Mouse (Mus musculus) liver, embryonic 14.5 days (tissue): ENCODE data around the gene Tmem179. TPM values are rescaled to one million over a fixed set of nuclear protein-coding genes. Genes with fewer than 3 reads are reported as not detected.

Experiments used
- ATAC-seq: fragments of 200-750 bp; cut with Nextera tagmentation; 2 replicates; pipeline ENCODE4 v1.8.0; 2017; ENCODE audit warnings: moderate number of reproducible peaks, mild to moderate bottlenecking, moderate library complexity; ENCODE audit not compliant: insufficient read depth
- DNase-seq, 3 experiments: peaks; one replicate each; pipeline ENCODE4 v3.0.0-alpha.2; 2012 to 2013; ENCODE audit warnings: low read depth in 3 of 3, low spot score in 3 of 3
- H3K27ac ChIP-seq: fragments of 300-500 bp; sonication (generic); 2 replicates; pipeline ENCODE4 v1.5.1; 2014; ENCODE audit warnings: moderate library complexity, mild to moderate bottlenecking, control low read depth, inconsistent platforms
- H3K27me3 ChIP-seq: fragments of 300-500 bp; sonication (generic); 2 replicates; pipeline ENCODE4 v1.6.1; 2014; ENCODE audit warnings: mild to moderate bottlenecking, low read length, moderate library complexity; ENCODE audit not compliant: control insufficient read depth, insufficient read depth
- H3K36me3 ChIP-seq: fragments of 300-500 bp; sonication (generic); replicated peaks from 2 replicates; pipeline ENCODE4 v1.6.1; 2014; ENCODE audit warnings: low read depth; ENCODE audit not compliant: control insufficient read depth, insufficient read depth
- H3K4me1 ChIP-seq, 2 experiments: fragments of 200-500 bp in 1 of 2; fragments of 300-500 bp in 1 of 2; sonication (generic) in 1 of 2; replicated peaks; 2 replicates each; pipeline ENCODE4 v1.6.1; 2012 to 2014; ENCODE audit warnings: antibody characterized with exemption in 1 of 2, inconsistent platforms in 1 of 2, low read length in 1 of 2; ENCODE audit not compliant: control insufficient read depth in 2 of 2, insufficient read depth in 2 of 2
- H3K4me2 ChIP-seq: fragments of 300-500 bp; sonication (generic); 2 replicates; pipeline ENCODE4 v1.6.1; 2014; ENCODE audit warnings: low read depth, mild to moderate bottlenecking, control low read depth, moderate library complexity
- H3K4me3 ChIP-seq, 2 experiments: fragments of 200-500 bp in 1 of 2; fragments of 300-500 bp in 1 of 2; sonication (generic) in 1 of 2; 2 replicates each; pipeline ENCODE4 v1.5.1; 2012 to 2014; ENCODE audit warnings: low read depth in 2 of 2, low read length in 2 of 2, mild to moderate bottlenecking in 2 of 2, control low read depth in 1 of 2, inconsistent platforms in 1 of 2, moderate library complexity in 1 of 2; ENCODE audit not compliant: insufficient read depth in 1 of 2
- H3K9ac ChIP-seq: fragments of 300-500 bp; sonication (generic); replicated peaks from 2 replicates; pipeline ENCODE4 v1.6.1; 2014; ENCODE audit warnings: mild to moderate bottlenecking, control low read depth, moderate library complexity
- H3K9me3 ChIP-seq: fragments of 300-500 bp; sonication (generic); 2 replicates; pipeline ENCODE4 v1.6.1; 2016; ENCODE audit warnings: low read length, mixed read lengths; ENCODE audit not compliant: control insufficient read depth
- CTCF ChIP-seq: IDR thresholded peaks from 2 replicates; pipeline ENCODE4 v1.5.1; 2016; ENCODE audit warnings: antibody characterized with exemption, low read depth, control low read depth
- EP300 ChIP-seq: IDR thresholded peaks from 2 replicates; pipeline ENCODE4 v1.6.1; 2016; ENCODE audit warnings: antibody characterized with exemption, low read depth
- WGBS: fragments of 180-500 bp; shearing (Covaris S2); extraction: QIAGEN DNeasy Blood & Tissue Kit; methylation state at CpG from one replicate; pipeline ENCODE4 v1.1.7; 2014; ENCODE audit not compliant: insufficient replicate concordance; 5-methylcytosine and 5-hydroxymethylcytosine counted together
- polyA plus RNA-seq, 2 experiments: library from polyadenylated mRNA; depleted of rRNA in 1 of 2; stranded (reverse) in 1 of 2; unstranded in 1 of 2; fragments of >200 nt; fragmentation: Nextera tagmentation in 1 of 2; extraction: Ambion mirVana in 1 of 2; gene quantifications; 2 replicates each; pipeline versions ENCODE4 v1.2.1 to v1.2.3; 2012 to 2014

Gene Tmem179
- polyA plus RNA-seq, 2 experiments: 0.02 to 0.05 TPM

DNA sequence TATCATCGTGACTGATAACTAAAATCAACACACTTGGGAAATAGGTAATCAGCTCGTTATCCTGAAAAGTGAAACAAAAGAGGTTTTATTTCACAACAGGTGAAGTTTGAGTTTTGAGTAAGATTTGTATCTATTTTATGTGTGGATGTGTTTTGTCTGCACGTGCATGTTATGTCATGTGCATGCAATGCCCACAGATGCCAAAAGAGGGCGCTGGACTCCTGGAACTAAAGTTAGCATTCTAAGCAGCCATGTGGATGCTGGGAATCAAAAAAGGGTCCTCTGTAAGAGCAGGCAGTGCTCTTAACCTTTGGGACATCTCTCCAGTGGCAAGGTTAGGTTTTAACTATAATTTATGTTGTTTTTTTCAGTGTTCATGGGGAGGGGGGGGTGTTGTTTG is 53.3 kb downstream of the Tmem179 start:
- ATAC-seq (no peak), DNase-seq (no peak)
- H3K4me1 ChIP-seq: 0 out of 4 replicates have a peak, but pooled peaks cover 0 to 2% of the 10 kb centered on the region in 2 experiments
- no peak overlapping the region for H3K4me3 ChIP-seq
- no peaks in the 10 kb centered on the region for H3K9me3 ChIP-seq
- H3K27ac ChIP-seq: no peak overlapping the region
- WGBS: 58% methylated on average over 4 of the region's 4 CpGs
- no peaks in the 10 kb centered on the region for H3K27me3 ChIP-seq
- no peak overlapping the region for H3K9ac ChIP-seq
- no peaks in the 10 kb centered on the region for H3K36me3 ChIP-seq
- H3K4me2 ChIP-seq: no peak overlapping the region
- peak; percentile 49 for TF ChIP-seq CTCF
- no peak for TF ChIP-seq EP300

DNA sequence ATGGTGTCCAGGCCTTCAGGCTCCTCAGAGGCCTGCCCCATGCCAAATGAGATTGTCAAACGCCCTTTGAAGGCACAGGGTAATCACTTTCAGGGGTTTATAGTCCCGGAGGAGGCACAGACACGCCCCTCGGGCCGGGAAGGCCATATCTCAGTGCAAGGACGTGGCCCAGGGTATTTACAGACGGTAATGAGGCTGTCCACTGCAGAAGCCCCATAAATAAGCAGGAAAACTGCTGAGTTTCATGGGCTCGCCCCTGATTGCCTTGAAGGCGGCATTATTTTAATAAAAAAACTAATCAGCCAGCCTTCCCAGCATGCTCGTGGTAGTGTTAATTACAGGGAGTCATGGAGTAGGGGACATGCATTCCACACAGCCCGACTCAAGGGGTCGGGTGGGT is 54.1 kb downstream of the Tmem179 start:
- TF ChIP-seq CTCF: no peak
- no peak for TF ChIP-seq EP300
- no peak for DNase-seq
- 0 out of 4 replicates have a peak, but pooled peaks cover 0 to 2% of the 10 kb centered on the region in 2 experiments for H3K4me1 ChIP-seq
- H3K9me3 ChIP-seq: no peaks in the 10 kb centered on the region
- no peak overlapping the region for H3K4me3 ChIP-seq
- H3K36me3 ChIP-seq: no peaks in the 10 kb centered on the region
- ATAC-seq: no peak
- H3K9ac ChIP-seq: no peak overlapping the region
- no peaks in the 10 kb centered on the region for H3K27me3 ChIP-seq
- no peak overlapping the region for H3K27ac ChIP-seq
- H3K4me2 ChIP-seq: no peak overlapping the region
- WGBS: 55% methylated on average over 12 of the region's 12 CpGs

DNA sequence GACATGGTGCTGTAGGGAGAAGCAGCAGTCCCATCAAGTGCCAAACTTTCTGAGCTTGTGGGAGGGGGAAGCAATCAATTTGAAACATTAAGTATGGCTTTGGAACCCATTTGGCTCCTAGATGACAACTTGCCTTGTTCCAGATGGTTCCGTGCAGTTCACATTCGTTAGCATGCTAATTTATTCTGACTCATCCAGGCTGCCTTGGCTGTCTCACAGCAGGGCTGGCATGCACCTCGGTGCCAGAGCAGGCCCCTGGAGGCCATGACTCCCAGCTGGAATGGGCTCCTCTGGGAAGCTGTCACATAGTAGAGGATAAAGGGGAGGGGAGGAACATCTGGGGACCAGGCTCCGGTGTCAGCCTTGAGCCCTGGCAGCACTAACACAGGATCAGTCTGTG is 58.7 kb downstream of the Tmem179 start:
- ATAC-seq (no peak), DNase-seq (no peak)
- no peaks in the 10 kb centered on the region for H3K9me3 ChIP-seq
- no peak overlapping the region for H3K9ac ChIP-seq
- WGBS: 69% methylated on average over 4 of the region's 4 CpGs
- H3K27ac ChIP-seq: no peak overlapping the region
- no peak overlapping the region for H3K4me3 ChIP-seq
- no peaks in the 10 kb centered on the region for H3K27me3 ChIP-seq
- H3K4me2 ChIP-seq: no peak overlapping the region
- TF ChIP-seq CTCF (no peak), EP300 (no peak)
- H3K4me1 ChIP-seq: no peaks in the 10 kb centered on the region
- H3K36me3 ChIP-seq: no peaks in the 10 kb centered on the region

DNA sequence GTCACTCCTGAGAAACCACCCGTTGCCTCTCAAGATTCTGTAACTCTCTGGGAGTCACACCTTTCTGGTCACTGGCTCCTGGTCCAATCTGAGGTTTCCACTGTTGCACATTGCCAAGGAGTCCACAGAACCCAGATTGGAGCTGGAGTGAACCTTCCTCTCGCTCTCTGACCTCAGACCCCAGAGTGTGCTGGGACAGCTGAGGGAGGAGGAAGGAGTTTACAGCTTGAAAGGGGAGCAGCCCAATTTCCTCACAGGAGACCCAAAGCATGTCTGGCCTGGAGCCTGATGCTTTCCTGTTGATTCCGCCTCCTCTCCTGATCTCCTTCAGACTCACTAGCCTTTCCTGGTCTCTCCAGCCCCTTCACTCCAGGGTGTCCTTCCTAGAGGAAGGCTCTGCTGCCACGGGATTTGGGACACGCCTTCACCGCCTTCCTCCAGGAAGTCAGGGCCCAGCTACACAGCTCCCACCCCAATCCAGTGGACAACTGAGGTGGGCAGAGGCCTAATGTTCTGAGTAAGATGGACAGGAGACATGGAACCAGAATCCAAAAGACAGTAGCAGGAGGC is 60.3 kb downstream of the Tmem179 start:
- Histone ChIP-seq H3K4me1 (no peaks in the 10 kb centered on the region), H3K4me2 (no peak overlapping the region), H3K9ac (no peak overlapping the region), H3K36me3 (no peaks in the 10 kb centered on the region), H3K9me3 (no peaks in the 10 kb centered on the region), H3K4me3 (no peak overlapping the region), H3K27ac (no peak overlapping the region), H3K27me3 (no peaks in the 10 kb centered on the region)
- 60% methylated on average over 6 of the region's 6 CpGs for WGBS
- no peak for DNase-seq
- ATAC-seq: no peak
- no peak for TF ChIP-seq EP300
- TF ChIP-seq CTCF: no peak

DNA sequence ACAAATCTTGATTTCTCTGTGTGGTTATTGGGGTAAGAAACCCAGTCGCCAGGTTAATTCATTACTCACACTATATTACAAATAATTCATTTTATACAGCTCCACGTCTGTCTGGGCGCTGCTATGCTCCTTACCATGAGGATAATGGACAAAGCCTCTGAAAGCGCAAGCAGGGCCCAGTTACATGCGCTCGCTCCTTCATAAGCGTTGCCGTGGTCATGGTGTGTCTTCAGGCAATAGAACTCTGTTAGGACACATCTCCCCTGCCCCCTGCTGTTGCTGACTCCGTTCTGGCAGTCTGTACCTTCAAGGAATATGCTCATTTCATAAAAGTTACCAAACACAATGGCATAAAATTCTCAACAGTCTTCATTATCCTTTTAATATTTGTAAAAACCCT is 64.7 kb downstream of the Tmem179 start:
- H3K4me1 ChIP-seq: no peaks in the 10 kb centered on the region
- H3K27me3 ChIP-seq: no peaks in the 10 kb centered on the region
- H3K36me3 ChIP-seq: no peaks in the 10 kb centered on the region
- no peak for TF ChIP-seq CTCF
- TF ChIP-seq EP300: no peak
- no peak overlapping the region for H3K27ac ChIP-seq
- no peak overlapping the region for H3K4me2 ChIP-seq
- WGBS: 67% methylated on average over 9 of the region's 9 CpGs
- no peak overlapping the region for H3K4me3 ChIP-seq
- ATAC-seq: no peak
- H3K9me3 ChIP-seq: no peaks in the 10 kb centered on the region
- no peak for DNase-seq
- no peak overlapping the region for H3K9ac ChIP-seq
